Mouse (Mus musculus) liver, adult (tissue): ENCODE results near the gene Cfd.
A peak's percentile ranks its signal among the peaks of the same experiment; 100 is the strongest.

ENCODE experiments used
- GATA4 ChIP-seq: IDR thresholded peaks from 2 replicates; pipeline ENCODE4 v1.6.1; 2014; ENCODE audit warnings: mild to moderate bottlenecking, low read length; ENCODE audit not compliant: insufficient replicate concordance

Gene Cfd

DNA sequence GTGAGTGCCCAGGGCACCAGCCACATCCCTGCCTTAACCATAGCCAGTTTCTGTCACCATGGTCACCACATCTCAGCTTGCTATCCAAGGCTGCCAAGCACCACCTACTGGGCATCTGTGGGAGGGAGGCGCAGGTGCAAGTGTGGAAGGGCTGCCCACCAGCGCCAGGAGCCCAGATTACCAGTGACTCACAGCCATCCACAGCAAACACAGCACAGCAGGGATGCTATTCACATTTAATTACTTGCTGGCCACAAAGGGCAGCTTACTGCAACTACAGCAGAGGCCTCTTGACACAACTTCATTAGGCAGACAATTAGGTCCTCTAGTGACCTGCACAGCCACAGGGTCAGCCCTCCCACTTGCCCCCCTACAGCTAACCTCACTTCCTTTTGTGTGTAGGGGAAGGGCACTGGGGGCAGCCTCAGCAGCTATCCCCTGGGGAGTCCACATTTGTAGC, 10.3 kb downstream of the Cfd start:
- no peak for TF ChIP-seq GATA4

- no peak for TF ChIP-seq GATA4
Observed at GRCm38 (mm10) chr10:79906712-79907111, 16.1 kb downstream of the Cfd start.

DNA sequence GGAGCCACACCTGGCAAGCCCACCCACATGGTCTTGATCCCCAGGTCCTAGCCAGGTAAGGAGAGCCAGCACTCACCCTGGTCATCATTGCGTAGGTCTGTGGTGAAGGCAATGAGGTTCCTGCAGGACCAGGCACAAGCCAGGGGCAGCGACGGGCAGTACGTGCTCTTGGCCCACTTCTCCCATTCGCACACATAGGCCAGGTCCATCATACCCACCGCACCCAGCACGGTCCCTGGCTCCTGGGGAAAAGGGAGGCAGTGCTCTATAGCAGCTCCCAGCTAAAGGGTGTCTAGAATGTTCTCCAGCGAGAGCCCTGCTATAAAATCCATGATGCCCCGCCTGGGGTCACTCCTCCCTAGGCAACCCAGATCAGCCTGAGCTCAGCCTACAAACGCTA, 16.8 kb downstream of the Cfd start:
- no peak for TF ChIP-seq GATA4

GRCm38 (mm10) chr10:79908167-79909091, 17.8 kb downstream of the Cfd start, which contains the start of gene Med16:
Gene Med16, minus strand, starts transcription at chr10:79908923.
- peak; percentile 9; the same call in 1 of the 2 replicates for TF ChIP-seq GATA4

- no peak; the same call in 1 of the 2 replicates for TF ChIP-seq GATA4
Observed at GRCm38 (mm10) chr10:79909092-79909922, 18.7 kb downstream of the Cfd start.

- no peak for TF ChIP-seq GATA4
Observed at GRCm38 (mm10) chr10:79910556-79910955, 19.9 kb downstream of the Cfd start, which contains the start of gene Gm26602. Gene Gm26602, plus strand, starts transcription at chr10:79910856.

DNA sequence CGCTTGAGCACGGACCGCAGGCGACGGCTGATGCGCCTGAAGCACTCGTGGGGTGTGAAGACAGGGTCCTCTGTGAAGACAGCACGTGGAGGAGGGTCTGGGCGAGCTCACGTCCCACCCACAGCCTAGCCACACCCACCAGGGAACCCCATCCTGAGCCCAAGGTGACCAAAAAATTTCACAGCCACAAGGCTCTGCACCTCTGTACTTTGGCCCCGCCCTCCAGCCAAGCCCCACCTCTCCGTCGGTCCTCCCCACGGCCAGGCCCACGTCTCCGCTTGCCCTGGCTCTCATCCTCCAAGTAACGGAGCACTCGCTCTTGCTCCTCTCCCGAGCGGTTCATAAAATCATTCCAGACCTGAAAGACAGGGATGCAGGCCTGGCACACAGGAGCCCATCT, 21.8 kb downstream of the Cfd start:
- TF ChIP-seq GATA4 = no peak

- TF ChIP-seq GATA4 = no peak
Observed at GRCm38 (mm10) chr10:79914131-79914947, 23.7 kb downstream of the Cfd start.

- no peak for TF ChIP-seq GATA4
Observed at GRCm38 (mm10) chr10:79914948-79915596, 24.4 kb downstream of the Cfd start.

DNA sequence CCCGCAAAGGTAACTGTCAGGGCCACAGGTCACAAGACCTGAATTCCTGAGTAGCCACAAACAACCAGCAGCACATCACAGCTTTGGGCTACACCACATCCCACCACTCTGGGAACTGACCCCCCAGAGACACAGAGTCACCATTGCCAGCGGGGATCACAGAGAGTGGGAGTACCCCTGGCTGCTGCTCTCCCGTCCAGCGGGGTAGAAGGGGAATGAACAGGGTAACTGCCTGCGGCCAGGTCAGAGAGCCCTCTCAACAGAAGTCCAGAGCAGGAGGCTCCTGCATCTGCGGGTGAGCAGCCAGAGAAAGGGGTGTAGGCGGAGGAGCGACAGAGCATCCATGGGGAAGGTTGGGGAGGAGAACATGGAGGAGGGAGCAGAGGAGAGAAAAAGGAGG, 25.4 kb downstream of the Cfd start:
- TF ChIP-seq GATA4 = no peak

GRCm38 (mm10) chr10:79916808-79917531, 26.3 kb downstream of the Cfd start, which contains the start of gene Kiss1r:
Gene Kiss1r, plus strand, starts transcription at chr10:79916971.
- no peak for TF ChIP-seq GATA4

DNA sequence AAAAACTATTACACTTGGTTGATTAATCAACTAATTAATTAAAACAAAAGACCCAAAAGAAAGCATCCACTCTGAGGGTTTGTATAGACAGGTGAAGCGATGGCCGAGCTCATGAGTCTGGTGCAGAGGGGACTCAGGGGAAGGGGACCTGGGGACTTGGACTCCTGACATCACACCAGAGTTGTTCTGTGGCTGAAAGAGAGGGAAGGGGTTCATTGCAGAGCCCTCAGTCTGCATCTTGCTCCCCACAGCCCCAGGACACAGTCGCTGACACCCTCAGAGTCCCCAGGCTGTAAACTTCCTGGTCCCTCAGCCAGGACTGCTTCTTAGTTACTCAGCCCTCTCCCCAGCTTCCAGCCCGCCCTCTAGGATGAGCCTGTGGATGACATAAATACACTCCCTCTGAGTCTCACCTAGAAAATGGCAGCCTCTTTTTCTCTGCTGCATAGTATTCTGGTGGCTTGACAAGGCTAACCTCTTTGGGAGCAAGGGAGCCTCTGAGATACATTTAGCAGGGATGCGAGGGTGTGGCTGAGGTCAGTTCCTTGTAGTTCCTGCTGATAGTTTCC, 27.0 kb downstream of the Cfd start:
- TF ChIP-seq GATA4 = no peak

GRCm38 (mm10) chr10:79918231-79919078, 27.8 kb downstream of the Cfd start:
- no peak for TF ChIP-seq GATA4
